Comparison of ENCODE assay signal across 11 mouse cellular contexts in genomic region chr1:132026925-132027646, GRCm38 (mm10). TPM values are rescaled to one million over a fixed set of nuclear protein-coding genes. Genes with fewer than 3 reads are reported as not detected.
DNase-seq lines count a peak whose midpoint lies in the region; ATAC-seq and TF ChIP-seq lines count a peak whose summit lies in the region.
"Had no signal": no experiment of that assay in that cellular context is flagged by ENCODE, and none has a peak within 500 bp of the region (broad histone marks: within the 10 kb centered on the region; RNA-seq: fewer than 3 reads in every experiment).

No protein-coding gene starts in this region.

- TF ChIP-seq POLR2A in heart, adult 2 months (IDR thresholded peaks at IDR 0.05; ENCODE audit: insufficient read depth, low read depth, low read length): no peak

- H3K9ac ChIP-seq in liver, embryonic 16.5 days (ENCODE audit: low read depth, low read length): peak overlapping the region; percentile 45
- no peak overlapping the region for H3K9ac ChIP-seq in heart, adult 2 months (ENCODE audit: low read depth, low read length)

- TF ChIP-seq EP300 in heart, adult 2 months (IDR thresholded peaks at IDR 0.05; ENCODE audit: insufficient read depth, low read depth, low read length): no peak

- 70% methylated on average over 11 of the region's 11 CpGs for WGBS in liver, embryonic 16.5 days (ENCODE audit: insufficient replicate concordance)
- WGBS in heart, adult 2 months: 51% methylated on average over 11 of the region's 11 CpGs

- peak overlapping the region; percentile 62 for H3K4me2 ChIP-seq in liver, embryonic 16.5 days (ENCODE audit: low read depth, low read length)

- peak overlapping the region; percentile 15; the same call in 1 of the 2 replicates for H3K4me3 ChIP-seq in liver, embryonic 16.5 days (ENCODE audit: low read depth, low read length)
- H3K4me3 ChIP-seq in heart, adult 2 months: no peak overlapping the region
- H3K4me3 ChIP-seq: forebrain, embryonic 10.5 days; megakaryocyte, embryonic 14.5 days had no signal

- no peaks in the 10 kb centered on the region for H3K27me3 ChIP-seq in liver, embryonic 16.5 days (ENCODE audit: control insufficient read depth, insufficient read depth, low read depth, low read length)
- no peaks in the 10 kb centered on the region for H3K27me3 ChIP-seq in heart, adult 2 months (ENCODE audit: control insufficient read depth, insufficient read depth, low read length)
- H3K27me3 ChIP-seq: megakaryocyte, embryonic 14.5 days had no signal

- H3K9me3 ChIP-seq in liver, embryonic 16.5 days (replicated peaks; ENCODE audit: control insufficient read depth, low read length): no peaks in the 10 kb centered on the region
- H3K9me3 ChIP-seq: forebrain, embryonic 10.5 days; megakaryocyte, embryonic 14.5 days had no signal

- peak; percentile 26 to 49 for DNase-seq in cerebellum, adult 18-20 months
- no peak for DNase-seq in cerebellum, adult 11 months
- DNase-seq in 3134 (ENCODE audit: extremely low read depth, insufficient read length, low spot score): peak; percentile 23
- no peak for DNase-seq in heart, adult 2 months
- no peak for DNase-seq in right cerebral cortex, adult 2 months (ENCODE audit: low spot score in 2 of 2)
- DNase-seq in gastrocnemius, adult 18-20 months (ENCODE audit: low spot score): no peak
- DNase-seq: kidney, postnatal 36 days had no signal

- H3K4me1 ChIP-seq in liver, embryonic 16.5 days (ENCODE audit: control insufficient read depth, low read depth, low read length): peaks cover 33% of the 10 kb centered on the region
- H3K4me1 ChIP-seq in heart, adult 2 months (ENCODE audit: control insufficient read depth, insufficient read depth, low read length): peaks cover 3% of the 10 kb centered on the region
- H3K4me1 ChIP-seq: forebrain, embryonic 10.5 days had no signal

- ATAC-seq in erythroblast, adult 5-6 weeks (replicated peaks; ENCODE audit: low FRiP score, poor library complexity, severe bottlenecking): peak; percentile 94
- ATAC-seq in liver, embryonic 16.5 days (ENCODE audit: low read depth): peak; percentile 99

- H3K27ac ChIP-seq in liver, embryonic 16.5 days (ENCODE audit: low read length): peak overlapping the region; percentile 93
- H3K27ac ChIP-seq in heart, adult 2 months: no peak overlapping the region
- H3K27ac ChIP-seq: forebrain, embryonic 10.5 days had no signal

- TF ChIP-seq CTCF in heart, adult 2 months (IDR thresholded peaks at IDR 0.05): no peak

- intact Hi-C loops in heart, adult 2 months (cut with DNase I): no loop called here

- peaks cover 35% of the 10 kb centered on the region for H3K36me3 ChIP-seq in liver, embryonic 16.5 days (ENCODE audit: control insufficient read depth, insufficient read depth)
- peaks cover 6% of the 10 kb centered on the region for H3K36me3 ChIP-seq in heart, adult 2 months (ENCODE audit: control insufficient read depth, insufficient read depth, low read length)

- H3K79me2 ChIP-seq in heart, adult 2 months (replicated peaks; ENCODE audit: control insufficient read depth, insufficient read depth, low read length): peaks cover 1% of the 10 kb centered on the region; the same call in 1 of the 2 replicates

RNA-seq across cellular contexts. Expression of gene Elk4, which starts 19.7 kb away (rescaled TPM):
- total RNA-seq in erythroblast, adult 5-6 weeks (2015; ENCODE audit: low replicate concordance): 96.8 and 101 TPM in 2 replicates
- 75.8 and 94.4 TPM in 2 replicates for total RNA-seq in erythroblast, adult 5-6 weeks (2017; ENCODE audit: low replicate concordance)
- polyA plus RNA-seq in liver, embryonic 16.5 days (2015; fragmentation: Nextera tagmentation; extraction: Ambion mirVana): 8.6 and 10.0 TPM in 2 replicates
- total RNA-seq in heart, adult 2 months (2021): 10 to 100 TPM; 76.5 to 77.4 TPM
- polyA plus RNA-seq in heart, adult 2 months (2012; rRNA removed): 20.8 and 32.7 TPM in 2 replicates
- 10 to 100 TPM; 70.3 to 82.8 TPM for total RNA-seq in gastrocnemius, adult 18-20 months (2021)

RNA-seq across cellular contexts. Expression of gene Mfsd4a, which starts 40.8 kb away (rescaled TPM):
- not detected in 2 replicates for total RNA-seq in erythroblast, adult 5-6 weeks (2015; ENCODE audit: low replicate concordance)
- 0.68 and 2.9 TPM in 2 replicates for total RNA-seq in erythroblast, adult 5-6 weeks (2017; ENCODE audit: low replicate concordance)
- polyA plus RNA-seq in liver, embryonic 16.5 days (2015; fragmentation: Nextera tagmentation; extraction: Ambion mirVana): 5.3 and 6.3 TPM in 2 replicates
- total RNA-seq in heart, adult 2 months (2021): 1 to 10 TPM; 1.4 to 1.6 TPM
- 3.0 and 3.6 TPM in 2 replicates for polyA plus RNA-seq in heart, adult 2 months (2012; rRNA removed)
- total RNA-seq in gastrocnemius, adult 18-20 months (2021): 10 to 100 TPM; 12.1 to 14.6 TPM

Comparison
In these comparisons a context has a peak if more than half of its experiments do, and no peak if none do; other contexts are left out.
1. DNase-seq: peak in cerebellum, adult 18-20 months (2 of 2) and 3134 (single experiment); none in cerebellum, adult 11 months (single experiment), heart, adult 2 months (0 of 2), right cerebral cortex, adult 2 months (0 of 2) and gastrocnemius, adult 18-20 months (single experiment).